Mouse (Mus musculus): ENCODE measurements around the gene Slc6a3. TPM values are rescaled to one million over a fixed set of nuclear protein-coding genes. Genes with fewer than 3 reads are reported as not detected.
A peak's percentile ranks its signal among the peaks of the same experiment; 100 is the strongest.

Slc6a3 gene
- polyA plus RNA-seq, 1 experiment from 2014 or later = 0.56 TPM

DNA sequence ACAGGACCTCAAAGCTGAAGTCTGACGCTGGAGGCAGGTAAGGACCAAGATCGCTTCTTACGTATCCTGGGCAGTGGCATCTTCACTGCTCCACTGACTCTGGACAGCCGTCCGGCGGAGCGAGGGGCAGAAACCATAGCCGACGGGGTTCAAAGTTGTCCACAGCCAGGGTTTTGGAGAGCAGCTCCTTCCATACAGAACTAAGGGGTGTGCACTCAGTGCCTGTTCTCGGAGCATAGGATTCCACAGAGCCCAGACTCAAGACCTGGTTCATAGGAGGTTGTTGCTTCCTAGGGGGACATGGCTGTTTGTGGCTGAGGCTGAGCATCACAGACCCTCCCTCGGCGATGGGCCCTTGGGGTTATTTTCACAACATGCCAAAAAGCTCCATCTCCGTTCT, 277 bp downstream of the Slc6a3 start:
- Histone ChIP-seq H3K27me3 (replicated peaks; ENCODE audit: control insufficient read depth, insufficient read depth, low read length) (peaks cover 41% of the 10 kb centered on the region), H3K4me2 (ENCODE audit: low read length) (peak overlapping the region; percentile 97), H3K9me3 (ENCODE audit: control insufficient read depth, low read length) (no peaks in the 10 kb centered on the region), H3K27ac (ENCODE audit: low read depth, low read length) (no peak overlapping the region), H3K4me1 (ENCODE audit: control insufficient read depth, insufficient read depth, low read depth, low read length) (peaks cover 11% of the 10 kb centered on the region), H3K9ac (ENCODE audit: low read depth, low read length) (peak overlapping the region; percentile 68), H3K4me3 (ENCODE audit: low read length) (peak overlapping the region; percentile 55), H3K36me3 (ENCODE audit: control insufficient read depth, insufficient read depth, low read length) (no peaks in the 10 kb centered on the region)
- 12% methylated on average over 13 of the region's 13 CpGs for WGBS
- 0 out of 2 replicates have a peak, but pooled peaks have one; percentile 34 for ATAC-seq

DNA sequence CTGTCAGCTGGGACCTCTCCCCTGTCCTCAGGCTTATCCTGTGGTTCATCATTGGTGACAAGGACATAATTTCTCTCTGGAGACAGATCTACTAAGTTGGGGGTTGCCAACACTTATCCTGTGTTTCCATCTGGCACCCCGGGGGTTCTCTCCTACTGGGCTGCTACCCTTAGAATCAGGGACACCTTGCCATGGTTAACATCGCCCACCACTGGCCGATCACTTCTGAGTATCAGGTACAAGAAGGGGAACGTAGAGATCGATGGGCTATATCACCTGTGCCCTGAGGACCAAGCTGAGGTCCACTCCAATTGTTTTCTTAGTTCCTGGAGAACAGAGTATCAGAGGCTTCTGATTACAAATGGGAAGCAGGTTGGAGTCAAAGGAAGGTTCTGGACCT, 27.7 kb downstream of the Slc6a3 start:
- no peak for ATAC-seq
- Histone ChIP-seq H3K4me3 (ENCODE audit: low read length) (no peak overlapping the region), H3K27me3 (replicated peaks; ENCODE audit: control insufficient read depth, insufficient read depth, low read length) (no peaks in the 10 kb centered on the region), H3K36me3 (ENCODE audit: control insufficient read depth, insufficient read depth, low read length) (no peaks in the 10 kb centered on the region), H3K27ac (ENCODE audit: low read depth, low read length) (no peak overlapping the region), H3K4me2 (ENCODE audit: low read length) (no peak overlapping the region), H3K4me1 (ENCODE audit: control insufficient read depth, insufficient read depth, low read depth, low read length) (no peaks in the 10 kb centered on the region), H3K9me3 (ENCODE audit: control insufficient read depth, low read length) (no peaks in the 10 kb centered on the region), H3K9ac (ENCODE audit: low read depth, low read length) (no peak overlapping the region)
- 87% methylated on average over 5 of the region's 5 CpGs for WGBS

DNA sequence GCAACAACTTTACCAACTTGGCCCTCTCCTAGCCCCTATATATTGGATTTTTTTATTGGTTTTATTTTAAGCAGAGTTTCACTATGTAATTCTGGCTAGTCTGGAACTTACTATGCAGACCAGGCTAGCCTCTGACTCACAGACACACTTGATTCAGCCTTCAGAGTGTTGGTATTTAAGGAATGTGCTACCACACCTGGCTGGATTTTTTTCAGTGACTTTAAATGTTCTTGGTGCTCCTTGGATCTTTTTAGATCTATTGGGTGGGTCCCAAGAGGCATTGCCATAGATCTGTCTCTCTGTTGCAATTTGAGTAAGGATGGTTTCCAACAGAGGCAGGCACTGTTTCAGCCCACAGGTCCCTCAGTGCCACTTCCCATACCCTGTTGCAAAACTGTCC, 38.5 kb downstream of the Slc6a3 start:
- no peaks in the 10 kb centered on the region for H3K9me3 ChIP-seq (ENCODE audit: control insufficient read depth, low read length)
- ATAC-seq = no peak

DNA sequence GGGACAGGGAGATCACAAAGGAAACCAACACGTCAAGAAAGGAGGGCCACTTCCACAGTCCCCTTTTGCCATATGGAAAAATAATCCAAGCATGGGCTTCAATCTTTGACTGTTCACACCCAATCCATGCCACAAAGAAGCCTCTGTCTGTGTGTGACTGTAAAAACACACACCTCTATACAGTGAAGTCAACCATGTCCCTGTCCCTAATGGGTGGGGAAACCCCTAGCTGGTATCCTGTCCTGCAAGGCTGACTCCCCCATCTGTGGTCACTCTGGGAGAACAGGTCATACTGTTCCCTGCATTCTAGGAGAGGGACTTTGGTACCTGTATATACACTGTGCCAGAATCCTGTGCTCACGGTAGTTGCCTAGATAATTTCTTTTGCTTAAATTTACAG, 40.7 kb downstream of the Slc6a3 start:
- no peak for ATAC-seq

More for the DNA sequence above, 38.5 kb downstream of the Slc6a3 start:
- Histone ChIP-seq H3K9ac (ENCODE audit: low read depth, low read length) (no peak overlapping the region), H3K36me3 (ENCODE audit: control insufficient read depth, insufficient read depth, low read length) (no peaks in the 10 kb centered on the region), H3K4me3 (ENCODE audit: low read length) (no peak overlapping the region), H3K27me3 (replicated peaks; ENCODE audit: control insufficient read depth, insufficient read depth, low read length) (no peaks in the 10 kb centered on the region), H3K4me1 (ENCODE audit: control insufficient read depth, insufficient read depth, low read depth, low read length) (no peaks in the 10 kb centered on the region), H3K4me2 (ENCODE audit: low read length) (no peak overlapping the region), H3K27ac (ENCODE audit: low read depth, low read length) (no peak overlapping the region)

DNA sequence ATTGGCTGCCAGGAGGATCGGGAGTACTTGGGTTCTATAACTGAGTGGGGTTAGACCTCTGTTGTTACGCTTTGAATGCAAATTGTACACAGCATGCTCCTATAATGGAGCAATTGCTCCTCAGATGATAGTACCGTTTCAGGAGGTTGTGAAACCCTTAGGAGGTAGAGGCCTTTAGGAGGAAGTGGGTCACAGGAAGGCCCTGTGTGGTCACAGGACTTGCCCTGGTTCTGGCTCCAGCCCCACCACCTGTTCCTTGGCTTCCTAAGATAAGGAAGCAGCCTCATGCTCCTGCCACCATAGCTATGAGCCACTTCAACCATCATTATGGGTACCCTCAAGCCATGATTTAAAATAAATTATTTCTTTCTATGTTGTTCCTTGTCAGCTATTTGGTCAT, 54.9 kb downstream of the Slc6a3 start:
- H3K4me1 ChIP-seq (ENCODE audit: control insufficient read depth, insufficient read depth, low read depth, low read length) = no peaks in the 10 kb centered on the region
- no peak overlapping the region for H3K4me2 ChIP-seq (ENCODE audit: low read length)
- no peaks in the 10 kb centered on the region for H3K36me3 ChIP-seq (ENCODE audit: control insufficient read depth, insufficient read depth, low read length)
- no peak overlapping the region for H3K27ac ChIP-seq (ENCODE audit: low read depth, low read length)
- H3K9ac ChIP-seq (ENCODE audit: low read depth, low read length) = no peak overlapping the region
- no peaks in the 10 kb centered on the region; the same call in 1 of the 2 replicates for H3K27me3 ChIP-seq (replicated peaks; ENCODE audit: control insufficient read depth, insufficient read depth, low read length)
- no peak for ATAC-seq
- WGBS = 90% methylated on average over 3 of the region's 3 CpGs
- no peak overlapping the region for H3K4me3 ChIP-seq (ENCODE audit: low read length)
- H3K9me3 ChIP-seq (ENCODE audit: control insufficient read depth, low read length) = no peaks in the 10 kb centered on the region

More for the DNA sequence above, 40.7 kb downstream of the Slc6a3 start:
- no peak overlapping the region for H3K4me3 ChIP-seq (ENCODE audit: low read length)
- 77% methylated on average over 2 of the region's 2 CpGs for WGBS
- H3K36me3 ChIP-seq (ENCODE audit: control insufficient read depth, insufficient read depth, low read length) = no peaks in the 10 kb centered on the region
- no peak overlapping the region for H3K27ac ChIP-seq (ENCODE audit: low read depth, low read length)
- no peaks in the 10 kb centered on the region for H3K4me1 ChIP-seq (ENCODE audit: control insufficient read depth, insufficient read depth, low read depth, low read length)
- H3K4me2 ChIP-seq (ENCODE audit: low read length) = no peak overlapping the region
- no peaks in the 10 kb centered on the region for H3K27me3 ChIP-seq (replicated peaks; ENCODE audit: control insufficient read depth, insufficient read depth, low read length)
- no peak overlapping the region for H3K9ac ChIP-seq (ENCODE audit: low read depth, low read length)
- H3K9me3 ChIP-seq (ENCODE audit: control insufficient read depth, low read length) = no peaks in the 10 kb centered on the region

DNA sequence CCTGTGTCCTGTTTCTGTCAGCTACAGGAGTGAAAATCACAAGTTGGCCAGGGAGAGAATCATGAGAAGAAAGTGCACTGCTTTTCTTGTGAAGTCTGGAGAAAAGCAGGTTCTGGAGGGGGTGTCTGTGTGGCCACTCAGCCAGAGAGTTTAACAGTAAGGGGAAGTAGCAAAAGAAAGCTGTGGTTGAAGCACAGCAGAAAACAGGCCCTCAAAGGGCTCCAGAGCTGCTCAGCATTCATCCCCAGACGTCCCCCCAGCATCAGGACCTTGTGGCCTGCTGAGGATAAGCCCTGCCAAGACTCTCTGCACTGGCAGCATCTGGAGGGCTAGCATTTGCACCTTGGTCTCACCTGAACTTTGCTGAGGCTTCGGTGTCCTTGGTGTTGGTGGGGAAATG, 56.0 kb downstream of the Slc6a3 start:
- Histone ChIP-seq H3K4me2 (ENCODE audit: low read length) (no peak overlapping the region), H3K4me1 (ENCODE audit: control insufficient read depth, insufficient read depth, low read depth, low read length) (no peaks in the 10 kb centered on the region), H3K36me3 (ENCODE audit: control insufficient read depth, insufficient read depth, low read length) (no peaks in the 10 kb centered on the region), H3K27ac (ENCODE audit: low read depth, low read length) (no peak overlapping the region), H3K4me3 (ENCODE audit: low read length) (no peak overlapping the region), H3K9me3 (ENCODE audit: control insufficient read depth, low read length) (no peaks in the 10 kb centered on the region), H3K27me3 (replicated peaks; ENCODE audit: control insufficient read depth, insufficient read depth, low read length) (peaks cover 4% of the 10 kb centered on the region), H3K9ac (ENCODE audit: low read depth, low read length) (no peak overlapping the region)
- no peak for ATAC-seq
- 51% methylated on average over 2 of the region's 2 CpGs for WGBS

DNA sequence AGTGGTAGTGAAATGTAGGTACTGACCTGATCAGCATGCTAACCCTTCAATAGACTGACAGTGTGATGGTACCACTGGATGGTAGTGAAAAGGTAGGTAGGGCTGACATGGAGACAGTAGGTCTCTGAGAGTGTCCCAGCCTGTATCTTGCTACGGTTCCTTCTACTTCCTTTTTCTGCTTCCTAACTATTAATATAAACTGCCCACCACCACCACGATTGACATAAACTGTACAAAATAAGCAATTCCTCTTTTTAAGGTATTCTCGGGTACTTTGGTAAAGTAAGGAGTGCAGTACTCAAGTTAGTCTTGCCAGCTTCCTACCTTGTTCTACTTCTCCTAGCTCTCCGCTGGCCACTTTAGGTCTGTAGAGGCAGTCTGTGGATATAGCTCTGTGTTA, 59.7 kb downstream of the Slc6a3 start:
- ATAC-seq = no peak

DNA sequence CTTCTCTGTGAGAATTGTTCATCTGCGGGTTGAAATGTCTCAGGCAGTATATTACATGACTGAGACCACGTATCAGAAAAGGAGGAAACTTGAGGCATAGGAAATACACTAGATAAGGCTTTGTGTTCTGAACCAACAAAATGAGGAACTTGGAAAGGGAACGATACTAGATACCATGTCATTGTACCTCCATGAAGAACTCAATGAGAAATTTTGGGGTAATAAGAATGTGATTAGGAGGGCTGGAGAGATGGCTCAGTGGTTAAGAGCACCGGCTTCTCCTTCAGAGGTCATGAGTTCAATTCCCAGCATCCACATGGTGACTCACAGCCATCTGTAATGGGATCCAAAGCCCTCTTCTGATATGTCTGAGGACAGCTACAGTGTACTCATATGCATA, 63.7 kb downstream of the Slc6a3 start:
- ATAC-seq = no peak
- peaks cover 4% of the 10 kb centered on the region for H3K27me3 ChIP-seq (replicated peaks; ENCODE audit: control insufficient read depth, insufficient read depth, low read length)
- no peak overlapping the region for H3K27ac ChIP-seq (ENCODE audit: low read depth, low read length)
- H3K4me2 ChIP-seq (ENCODE audit: low read length) = no peak overlapping the region
- no peaks in the 10 kb centered on the region for H3K36me3 ChIP-seq (ENCODE audit: control insufficient read depth, insufficient read depth, low read length)
- no peak overlapping the region for H3K9ac ChIP-seq (ENCODE audit: low read depth, low read length)
- no peaks in the 10 kb centered on the region for H3K9me3 ChIP-seq (ENCODE audit: control insufficient read depth, low read length)
- H3K4me3 ChIP-seq (ENCODE audit: low read length) = no peak overlapping the region
- 84% methylated on average over 4 of the region's 4 CpGs for WGBS
- peaks cover 12% of the 10 kb centered on the region for H3K4me1 ChIP-seq (ENCODE audit: control insufficient read depth, insufficient read depth, low read depth, low read length)

More for the DNA sequence above, 59.7 kb downstream of the Slc6a3 start:
- no peak overlapping the region for H3K27ac ChIP-seq (ENCODE audit: low read depth, low read length)
- H3K9me3 ChIP-seq (ENCODE audit: control insufficient read depth, low read length) = no peaks in the 10 kb centered on the region
- no peaks in the 10 kb centered on the region for H3K36me3 ChIP-seq (ENCODE audit: control insufficient read depth, insufficient read depth, low read length)
- H3K4me2 ChIP-seq (ENCODE audit: low read length) = no peak overlapping the region
- peaks cover 4% of the 10 kb centered on the region for H3K27me3 ChIP-seq (replicated peaks; ENCODE audit: control insufficient read depth, insufficient read depth, low read length)
- 84% methylated on average over 4 of the region's 4 CpGs for WGBS
- H3K4me1 ChIP-seq (ENCODE audit: control insufficient read depth, insufficient read depth, low read depth, low read length) = no peaks in the 10 kb centered on the region
- H3K9ac ChIP-seq (ENCODE audit: low read depth, low read length) = no peak overlapping the region
- H3K4me3 ChIP-seq (ENCODE audit: low read length) = no peak overlapping the region

DNA sequence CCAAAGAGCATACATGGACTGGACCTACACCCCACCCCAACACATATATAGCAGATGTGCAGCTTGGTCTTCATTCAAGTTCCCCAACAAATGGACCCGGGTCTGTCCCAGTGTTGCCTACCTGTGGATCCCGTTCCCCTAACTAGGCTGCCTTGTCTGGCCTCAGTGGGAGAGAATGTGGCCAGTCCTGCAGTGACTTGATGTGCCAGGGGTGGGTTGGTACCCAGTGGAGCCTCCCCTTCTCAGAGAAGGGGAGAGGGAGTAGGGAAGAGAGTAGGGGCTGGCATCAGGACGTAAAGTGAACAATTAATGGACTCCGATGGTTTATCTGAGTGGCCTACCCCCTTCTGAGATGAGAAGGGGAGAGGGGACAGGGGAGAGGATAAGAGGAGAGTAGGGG, 66.5 kb downstream of the Slc6a3 start:
- no peak overlapping the region for H3K27ac ChIP-seq (ENCODE audit: low read depth, low read length)
- H3K4me3 ChIP-seq (ENCODE audit: low read length) = peak overlapping the region; percentile 80
- H3K9me3 ChIP-seq (ENCODE audit: control insufficient read depth, low read length) = no peaks in the 10 kb centered on the region
- ATAC-seq = 0 out of 2 replicates have a peak, but pooled peaks have one; percentile 9
- H3K27me3 ChIP-seq (replicated peaks; ENCODE audit: control insufficient read depth, insufficient read depth, low read length) = no peaks in the 10 kb centered on the region
- peak overlapping the region; percentile 86 for H3K9ac ChIP-seq (ENCODE audit: low read depth, low read length)
- peaks cover 13% of the 10 kb centered on the region; the same call in 1 of the 2 replicates for H3K36me3 ChIP-seq (ENCODE audit: control insufficient read depth, insufficient read depth, low read length)
- peaks cover 17% of the 10 kb centered on the region for H3K4me1 ChIP-seq (ENCODE audit: control insufficient read depth, insufficient read depth, low read depth, low read length)
- H3K4me2 ChIP-seq (ENCODE audit: low read length) = peak overlapping the region; percentile 83
- WGBS = 52% methylated on average over 4 of the region's 4 CpGs
